Mouse (Mus musculus): ENCODE data around the gene Tspo. TPM values are rescaled to one million over a fixed set of nuclear protein-coding genes. Genes with fewer than 3 reads are reported as not detected.

Tspo gene
- polyA plus RNA-seq, 1 experiment from 2014 or later: 24.7 TPM

DNA sequence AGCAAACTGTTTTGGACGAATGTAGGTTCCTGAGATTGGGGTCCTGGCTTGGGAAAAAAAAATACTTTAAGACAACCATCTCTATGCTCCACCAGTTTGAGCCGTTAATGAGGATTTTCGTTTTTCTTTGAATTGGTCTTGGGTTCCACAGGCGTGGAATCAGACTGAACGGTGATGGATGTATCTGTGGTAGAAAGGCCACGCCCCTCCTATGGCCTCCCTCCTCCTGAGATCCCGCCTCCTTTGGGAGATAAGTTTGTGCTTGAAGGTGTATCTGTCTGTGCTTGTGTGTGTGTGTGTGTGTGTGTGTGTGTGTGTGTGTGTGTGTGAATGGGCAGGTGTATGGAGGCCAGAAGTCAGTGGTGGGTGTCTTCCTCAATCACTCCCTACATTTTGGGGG, 30.8 kb upstream of the Tspo start:
- no peaks in the 10 kb centered on the region for H3K9me3 ChIP-seq (replicated peaks; ENCODE audit: control insufficient read depth, low read length)
- no peak overlapping the region for H3K27ac ChIP-seq (replicated peaks; ENCODE audit: low read depth, low read length)
- DNase-seq (ENCODE audit: low spot score): no peak
- WGBS: 76% methylated on average over 7 of the region's 7 CpGs
- no peak overlapping the region for H3K4me2 ChIP-seq (ENCODE audit: low read depth, low read length)
- H3K36me3 ChIP-seq (replicated peaks; ENCODE audit: control insufficient read depth, insufficient read depth, low read depth, low read length): no peaks in the 10 kb centered on the region
- H3K4me1 ChIP-seq (ENCODE audit: control insufficient read depth, insufficient read depth, low read length): no peaks in the 10 kb centered on the region
- ATAC-seq (replicated peaks; ENCODE audit: insufficient number of reproducible peaks, low FRiP score, low TSS enrichment, low read depth): no peak
- H3K4me3 ChIP-seq (ENCODE audit: low read depth, low read length): no peak overlapping the region
- H3K9ac ChIP-seq (replicated peaks; ENCODE audit: low read length): no peak overlapping the region
- peaks cover 7% of the 10 kb centered on the region for H3K27me3 ChIP-seq (ENCODE audit: control insufficient read depth, insufficient read depth, low read length)

DNA sequence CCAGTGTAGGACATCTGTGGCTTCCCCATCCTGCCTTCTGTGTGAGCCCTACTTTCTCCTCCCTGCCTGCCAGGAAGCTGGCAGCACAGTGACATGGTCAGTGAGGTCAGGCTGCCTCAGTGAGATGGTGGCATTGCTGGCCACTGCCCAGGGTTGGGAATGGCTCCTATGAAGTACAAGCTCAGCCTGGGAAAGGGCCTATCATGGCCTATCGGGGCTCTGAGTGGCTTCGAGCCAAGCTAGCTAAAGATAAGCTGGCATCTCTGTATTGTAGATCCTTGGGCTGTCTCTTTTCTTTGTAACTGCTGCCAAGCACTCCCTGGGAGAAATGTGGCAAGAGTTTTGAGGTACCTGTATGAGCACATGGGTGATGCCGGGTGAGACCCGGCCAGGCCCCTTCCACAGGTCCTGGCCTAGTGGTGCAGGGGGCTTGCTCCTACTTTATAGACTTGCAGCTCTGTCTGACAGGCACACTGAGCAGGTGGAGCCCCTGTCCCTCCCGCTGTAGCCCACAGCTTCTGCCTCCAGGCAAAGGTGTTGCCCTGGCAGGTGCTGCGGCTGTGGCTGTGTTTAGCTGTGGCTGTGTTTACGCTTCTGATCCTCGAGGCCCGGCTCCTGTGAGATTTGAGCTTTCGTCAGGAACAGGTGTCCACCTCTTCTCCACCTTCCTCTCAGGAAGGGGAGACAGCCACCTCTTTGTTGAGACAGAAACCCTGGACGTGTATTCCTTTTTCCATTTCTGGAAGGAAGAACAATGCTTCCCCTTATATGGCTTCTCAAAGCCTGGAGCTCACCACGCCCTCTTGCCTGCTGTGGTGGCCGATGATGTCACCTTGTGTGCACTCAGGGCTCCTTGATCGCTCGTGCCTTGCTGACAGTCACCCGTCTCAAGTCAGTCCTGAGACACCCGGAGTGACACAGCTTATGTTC, 28.2 kb upstream of the Tspo start:
- H3K36me3 ChIP-seq (replicated peaks; ENCODE audit: control insufficient read depth, insufficient read depth, low read depth, low read length): no peaks in the 10 kb centered on the region
- no peak overlapping the region for H3K9ac ChIP-seq (replicated peaks; ENCODE audit: low read length)
- DNase-seq (ENCODE audit: low spot score): no peak
- 71% methylated on average over 17 of the region's 17 CpGs for WGBS
- no peaks in the 10 kb centered on the region for H3K4me1 ChIP-seq (ENCODE audit: control insufficient read depth, insufficient read depth, low read length)
- ATAC-seq (replicated peaks; ENCODE audit: insufficient number of reproducible peaks, low FRiP score, low TSS enrichment, low read depth): no peak
- H3K9me3 ChIP-seq (replicated peaks; ENCODE audit: control insufficient read depth, low read length): no peaks in the 10 kb centered on the region
- no peaks in the 10 kb centered on the region for H3K27me3 ChIP-seq (ENCODE audit: control insufficient read depth, insufficient read depth, low read length)
- H3K27ac ChIP-seq (replicated peaks; ENCODE audit: low read depth, low read length): no peak overlapping the region
- no peak overlapping the region for H3K4me2 ChIP-seq (ENCODE audit: low read depth, low read length)
- H3K4me3 ChIP-seq (ENCODE audit: low read depth, low read length): no peak overlapping the region

DNA sequence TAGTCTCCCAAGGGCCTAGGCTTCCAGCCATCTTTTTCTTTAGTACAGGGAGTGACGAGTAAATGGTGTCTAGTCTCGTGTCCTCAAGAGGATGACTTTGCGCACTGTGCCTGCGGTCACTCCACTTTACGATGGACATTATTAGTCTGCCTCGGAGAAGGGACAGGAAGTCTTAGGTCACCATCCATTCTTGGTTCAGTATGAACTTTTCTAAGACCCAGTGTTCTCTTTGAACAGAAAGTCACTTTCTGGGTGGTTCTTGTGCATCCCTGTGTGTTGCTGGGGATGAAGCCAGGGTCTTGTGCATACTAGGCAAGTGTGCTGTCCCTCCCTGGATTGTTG, 27.5 kb upstream of the Tspo start:
- Histone ChIP-seq H3K36me3 (replicated peaks; ENCODE audit: control insufficient read depth, insufficient read depth, low read depth, low read length) (no peaks in the 10 kb centered on the region), H3K9me3 (replicated peaks; ENCODE audit: control insufficient read depth, low read length) (no peaks in the 10 kb centered on the region), H3K4me1 (ENCODE audit: control insufficient read depth, insufficient read depth, low read length) (no peaks in the 10 kb centered on the region), H3K4me3 (ENCODE audit: low read depth, low read length) (no peak overlapping the region), H3K9ac (replicated peaks; ENCODE audit: low read length) (no peak overlapping the region), H3K27me3 (ENCODE audit: control insufficient read depth, insufficient read depth, low read length) (no peaks in the 10 kb centered on the region), H3K27ac (replicated peaks; ENCODE audit: low read depth, low read length) (no peak overlapping the region), H3K4me2 (ENCODE audit: low read depth, low read length) (no peak overlapping the region)
- DNase-seq (ENCODE audit: low spot score) (no peak), ATAC-seq (replicated peaks; ENCODE audit: insufficient number of reproducible peaks, low FRiP score, low TSS enrichment, low read depth) (no peak)
- 92% methylated on average over 6 of the region's 6 CpGs for WGBS

DNA sequence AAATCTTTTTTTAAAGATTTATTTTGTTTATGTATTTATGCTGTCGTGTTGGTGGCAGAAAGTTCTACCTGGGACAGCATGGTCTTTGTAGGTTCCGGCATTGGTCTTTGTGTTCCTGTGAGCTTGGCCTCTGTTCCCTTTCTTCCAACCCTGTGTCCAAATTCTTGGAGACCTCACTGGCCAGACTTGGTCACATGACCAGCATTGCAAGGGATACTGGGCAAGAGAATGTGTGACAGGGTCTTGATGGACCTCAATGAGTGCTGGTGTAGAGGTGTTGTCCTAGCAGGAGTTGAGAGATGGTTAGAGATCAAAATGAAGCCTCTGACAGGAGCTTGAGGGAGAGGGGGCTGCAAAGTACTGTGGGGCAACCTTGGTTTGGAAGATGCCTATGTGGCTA, 24.5 kb upstream of the Tspo start:
- Histone ChIP-seq H3K4me1 (ENCODE audit: control insufficient read depth, insufficient read depth, low read length) (no peaks in the 10 kb centered on the region), H3K4me2 (ENCODE audit: low read depth, low read length) (no peak overlapping the region), H3K36me3 (replicated peaks; ENCODE audit: control insufficient read depth, insufficient read depth, low read depth, low read length) (no peaks in the 10 kb centered on the region), H3K9ac (replicated peaks; ENCODE audit: low read length) (no peak overlapping the region), H3K27ac (replicated peaks; ENCODE audit: low read depth, low read length) (no peak overlapping the region), H3K4me3 (ENCODE audit: low read depth, low read length) (no peak overlapping the region), H3K27me3 (ENCODE audit: control insufficient read depth, insufficient read depth, low read length) (no peaks in the 10 kb centered on the region), H3K9me3 (replicated peaks; ENCODE audit: control insufficient read depth, low read length) (no peaks in the 10 kb centered on the region)
- DNase-seq (ENCODE audit: low spot score) (no peak), ATAC-seq (replicated peaks; ENCODE audit: insufficient number of reproducible peaks, low FRiP score, low TSS enrichment, low read depth) (no peak)
- WGBS: 97% methylated on average over 2 of the region's 2 CpGs

DNA sequence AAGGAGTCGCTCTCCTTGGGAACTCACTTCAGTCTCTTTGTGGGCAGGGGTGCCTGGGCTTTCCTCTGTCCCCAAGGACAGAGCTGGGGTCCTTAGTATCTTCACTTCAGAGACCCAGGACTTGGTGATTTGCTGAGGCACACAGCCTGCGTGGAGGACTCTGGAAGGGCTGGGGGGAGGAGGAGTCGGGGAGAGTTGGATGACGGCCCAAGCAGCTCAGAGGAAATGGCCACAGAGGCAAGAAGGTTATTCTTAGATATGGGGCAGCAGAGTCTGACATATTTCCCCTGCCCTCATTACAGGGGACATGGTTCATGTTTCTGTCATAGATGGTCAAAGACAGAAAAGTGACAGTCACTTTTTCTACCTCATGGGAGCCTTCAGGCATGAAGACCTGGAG, 23.5 kb upstream of the Tspo start:
- no peaks in the 10 kb centered on the region for H3K27me3 ChIP-seq (ENCODE audit: control insufficient read depth, insufficient read depth, low read length)
- no peak overlapping the region for H3K9ac ChIP-seq (replicated peaks; ENCODE audit: low read length)
- H3K4me2 ChIP-seq (ENCODE audit: low read depth, low read length): no peak overlapping the region
- ATAC-seq (replicated peaks; ENCODE audit: insufficient number of reproducible peaks, low FRiP score, low TSS enrichment, low read depth) (no peak), DNase-seq (ENCODE audit: low spot score) (no peak)
- no peak overlapping the region for H3K4me3 ChIP-seq (ENCODE audit: low read depth, low read length)
- no peaks in the 10 kb centered on the region for H3K4me1 ChIP-seq (ENCODE audit: control insufficient read depth, insufficient read depth, low read length)
- no peak overlapping the region for H3K27ac ChIP-seq (replicated peaks; ENCODE audit: low read depth, low read length)
- 70% methylated on average over 4 of the region's 4 CpGs for WGBS
- no peaks in the 10 kb centered on the region for H3K9me3 ChIP-seq (replicated peaks; ENCODE audit: control insufficient read depth, low read length)
- no peaks in the 10 kb centered on the region for H3K36me3 ChIP-seq (replicated peaks; ENCODE audit: control insufficient read depth, insufficient read depth, low read depth, low read length)

DNA sequence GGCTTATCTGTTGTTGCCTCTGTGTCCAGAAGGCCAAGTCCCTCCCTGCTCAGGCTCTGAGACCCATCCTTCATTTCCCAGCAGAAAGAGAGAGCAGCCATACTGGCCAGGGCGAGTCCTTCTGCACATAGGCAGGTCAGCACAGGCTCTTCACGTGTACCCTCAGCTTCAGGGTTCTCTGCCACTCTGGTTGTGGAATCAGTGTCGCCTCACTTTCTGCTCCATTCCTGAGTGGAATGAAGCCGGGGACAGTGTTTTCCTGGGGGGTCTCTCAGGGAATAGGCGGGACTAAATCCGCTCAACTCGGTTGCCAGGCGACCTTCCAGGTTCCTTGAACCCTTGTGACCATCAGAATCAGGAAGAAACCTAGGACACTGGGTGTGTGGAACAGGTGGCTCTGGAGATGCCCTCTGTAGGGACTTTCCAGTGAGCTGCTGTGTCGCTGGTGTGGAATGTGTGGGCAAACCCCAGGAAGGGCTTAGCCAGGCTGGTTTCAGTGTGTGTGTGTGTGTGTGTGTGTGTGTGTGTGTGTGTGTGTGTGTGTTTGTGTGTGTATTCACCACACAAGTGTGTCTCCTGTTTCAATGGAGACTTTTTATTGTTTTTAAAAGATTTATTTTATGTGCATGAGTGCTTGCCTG, 21.6 kb upstream of the Tspo start:
- no peak overlapping the region for H3K27ac ChIP-seq (replicated peaks; ENCODE audit: low read depth, low read length)
- DNase-seq (ENCODE audit: low spot score) (no peak), ATAC-seq (replicated peaks; ENCODE audit: insufficient number of reproducible peaks, low FRiP score, low TSS enrichment, low read depth) (no peak)
- WGBS: 83% methylated on average over 9 of the region's 9 CpGs
- peaks cover 3% of the 10 kb centered on the region; the same call in 1 of the 2 replicates for H3K36me3 ChIP-seq (replicated peaks; ENCODE audit: control insufficient read depth, insufficient read depth, low read depth, low read length)
- no peak overlapping the region for H3K4me2 ChIP-seq (ENCODE audit: low read depth, low read length)
- H3K4me3 ChIP-seq (ENCODE audit: low read depth, low read length): no peak overlapping the region
- H3K9ac ChIP-seq (replicated peaks; ENCODE audit: low read length): no peak overlapping the region
- no peaks in the 10 kb centered on the region for H3K27me3 ChIP-seq (ENCODE audit: control insufficient read depth, insufficient read depth, low read length)
- no peaks in the 10 kb centered on the region for H3K4me1 ChIP-seq (ENCODE audit: control insufficient read depth, insufficient read depth, low read length)
- no peaks in the 10 kb centered on the region for H3K9me3 ChIP-seq (replicated peaks; ENCODE audit: control insufficient read depth, low read length)

DNA sequence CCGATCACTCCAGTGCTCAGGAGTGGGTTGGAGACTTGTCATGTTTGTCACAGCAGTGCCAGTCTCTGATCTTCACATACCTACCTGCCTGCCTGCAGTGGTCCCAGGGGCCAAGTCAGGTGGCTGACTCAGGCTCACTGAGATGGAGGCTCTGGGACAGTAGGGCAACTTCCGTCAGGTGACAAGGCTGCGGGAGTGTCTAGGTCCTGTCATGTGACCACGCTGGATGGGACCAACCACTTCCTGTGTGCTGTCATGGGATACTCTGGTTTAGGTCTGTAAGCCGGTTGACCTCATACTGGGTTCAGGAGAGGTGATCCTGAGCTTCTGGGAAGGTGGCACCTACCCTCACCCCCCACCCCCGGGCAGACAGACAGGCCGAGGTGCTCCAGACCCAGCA, 17.4 kb upstream of the Tspo start:
- DNase-seq (ENCODE audit: low spot score) (no peak), ATAC-seq (replicated peaks; ENCODE audit: insufficient number of reproducible peaks, low FRiP score, low TSS enrichment, low read depth) (no peak)
- no peaks in the 10 kb centered on the region for H3K27me3 ChIP-seq (ENCODE audit: control insufficient read depth, insufficient read depth, low read length)
- peaks cover 6% of the 10 kb centered on the region; the same call in 1 of the 2 replicates for H3K36me3 ChIP-seq (replicated peaks; ENCODE audit: control insufficient read depth, insufficient read depth, low read depth, low read length)
- WGBS: 89% methylated on average over 7 of the region's 7 CpGs
- H3K4me3 ChIP-seq (ENCODE audit: low read depth, low read length): no peak overlapping the region
- no peak overlapping the region for H3K27ac ChIP-seq (replicated peaks; ENCODE audit: low read depth, low read length)
- H3K9me3 ChIP-seq (replicated peaks; ENCODE audit: control insufficient read depth, low read length): no peaks in the 10 kb centered on the region
- no peak overlapping the region for H3K9ac ChIP-seq (replicated peaks; ENCODE audit: low read length)
- no peaks in the 10 kb centered on the region for H3K4me1 ChIP-seq (ENCODE audit: control insufficient read depth, insufficient read depth, low read length)
- no peak overlapping the region for H3K4me2 ChIP-seq (ENCODE audit: low read depth, low read length)

DNA sequence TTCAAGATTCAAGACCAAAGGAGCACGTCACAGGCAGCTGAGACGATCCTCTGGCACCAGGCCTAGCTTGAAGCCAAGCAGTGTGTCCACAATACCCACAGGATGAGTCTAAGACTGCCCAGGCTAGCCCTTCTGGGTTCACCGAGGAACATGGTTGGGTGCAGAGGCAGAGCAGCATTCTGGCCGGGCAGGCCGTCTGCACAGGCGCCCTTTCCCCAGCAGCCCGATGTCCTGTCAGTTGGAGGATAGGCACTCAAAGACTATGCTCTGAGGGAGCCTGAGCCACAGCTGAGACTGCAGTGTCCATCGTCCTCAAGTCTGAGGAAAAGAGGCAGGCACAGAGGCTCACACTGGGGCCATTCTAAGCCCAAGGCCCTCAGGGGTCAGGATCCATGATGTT, 16.2 kb upstream of the Tspo start:
- Histone ChIP-seq H3K4me3 (ENCODE audit: low read depth, low read length) (no peak overlapping the region), H3K4me1 (ENCODE audit: control insufficient read depth, insufficient read depth, low read length) (no peaks in the 10 kb centered on the region), H3K9ac (replicated peaks; ENCODE audit: low read length) (no peak overlapping the region), H3K4me2 (ENCODE audit: low read depth, low read length) (no peak overlapping the region), H3K27ac (replicated peaks; ENCODE audit: low read depth, low read length) (no peak overlapping the region), H3K36me3 (replicated peaks; ENCODE audit: control insufficient read depth, insufficient read depth, low read depth, low read length) (peaks cover 6% of the 10 kb centered on the region; the same call in 1 of the 2 replicates), H3K9me3 (replicated peaks; ENCODE audit: control insufficient read depth, low read length) (no peaks in the 10 kb centered on the region), H3K27me3 (ENCODE audit: control insufficient read depth, insufficient read depth, low read length) (no peaks in the 10 kb centered on the region)
- no peak for ATAC-seq (replicated peaks; ENCODE audit: insufficient number of reproducible peaks, low FRiP score, low TSS enrichment, low read depth)
- 85% methylated on average over 8 of the region's 8 CpGs for WGBS
- DNase-seq (ENCODE audit: low spot score): no peak

Measured in embryonic facial prominence, embryonic 11.5 days (tissue).